Comparison of ENCODE assay signal across 11 mouse cellular contexts in the genomic region with DNA sequence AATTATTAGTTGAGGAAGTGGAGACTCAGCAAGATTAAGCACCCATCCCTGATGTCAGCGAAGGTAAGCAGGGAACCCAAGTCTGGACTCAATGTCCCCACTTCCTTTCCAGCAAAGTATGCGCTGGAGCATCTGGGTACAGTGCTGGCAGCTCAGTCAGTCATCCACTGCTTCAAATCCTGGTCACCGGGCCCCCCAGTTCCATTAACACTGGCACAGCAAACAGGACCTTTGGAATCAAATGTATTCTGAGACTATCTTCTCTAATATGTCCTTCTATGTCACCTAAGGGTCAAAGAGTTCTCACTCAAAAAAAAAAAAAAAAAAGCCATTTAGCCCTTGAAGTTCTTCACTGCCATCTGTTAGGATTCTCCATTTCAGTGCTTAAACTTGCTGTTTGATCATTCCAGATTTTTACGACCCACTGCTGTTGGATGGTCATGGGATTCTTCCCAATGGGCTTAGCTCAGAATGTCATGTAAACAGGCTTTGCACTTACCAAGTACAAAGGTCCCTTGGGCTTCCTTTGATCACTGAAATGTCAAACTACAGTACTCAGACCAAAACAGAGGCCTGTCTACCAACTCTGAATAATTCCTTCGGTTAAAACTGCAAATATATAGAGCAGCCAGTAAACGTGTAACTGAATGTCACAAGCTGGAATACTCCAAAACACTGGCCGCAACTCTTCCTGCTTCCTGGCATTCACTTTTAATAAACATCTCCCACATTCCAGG.
DNase-seq lines count a peak whose midpoint lies in the region; ATAC-seq lines count a peak whose summit lies in the region.
"Had no signal": no experiment of that assay in that cellular context is flagged by ENCODE, and none has a peak within 500 bp of the region (broad histone marks: within the 10 kb centered on the region; RNA-seq: fewer than 3 reads in every experiment).

No protein-coding gene starts in this region.

- H3K9me3 ChIP-seq in forebrain, embryonic 13.5 days (replicated peaks): no peaks in the 10 kb centered on the region
- no peaks in the 10 kb centered on the region for H3K9me3 ChIP-seq in forebrain, embryonic 11.5 days (ENCODE audit: control insufficient read depth, low read length)
- no peaks in the 10 kb centered on the region for H3K9me3 ChIP-seq in lung, embryonic 16.5 days (ENCODE audit: control insufficient read depth, low read length)
- no peaks in the 10 kb centered on the region for H3K9me3 ChIP-seq in liver, embryonic 11.5 days (ENCODE audit: control insufficient read depth, low read length)

- peaks cover 18% of the 10 kb centered on the region for H3K4me1 ChIP-seq in forebrain, embryonic 13.5 days
- H3K4me1 ChIP-seq in forebrain, embryonic 11.5 days (replicated peaks; ENCODE audit: control insufficient read depth, insufficient read depth, low read length): no peaks in the 10 kb centered on the region
- H3K4me1 ChIP-seq in lung, embryonic 16.5 days (replicated peaks; ENCODE audit: control insufficient read depth, insufficient read depth, low read length): no peaks in the 10 kb centered on the region; the same call in 1 of the 2 replicates
- 0 out of 2 replicates have a peak, but pooled peaks cover 3% of the 10 kb centered on the region for H3K4me1 ChIP-seq in liver, embryonic 11.5 days (replicated peaks; ENCODE audit: control insufficient read depth, insufficient read depth, low read length)

- H3K27me3 ChIP-seq in forebrain, embryonic 13.5 days: no peaks in the 10 kb centered on the region
- H3K27me3 ChIP-seq in forebrain, embryonic 11.5 days (ENCODE audit: control insufficient read depth, insufficient read depth, low read length): no peaks in the 10 kb centered on the region
- no peaks in the 10 kb centered on the region for H3K27me3 ChIP-seq in lung, embryonic 16.5 days (ENCODE audit: control insufficient read depth, insufficient read depth, low read depth, low read length)
- H3K27me3 ChIP-seq in liver, embryonic 11.5 days (replicated peaks; ENCODE audit: control insufficient read depth, insufficient read depth, low read length): no peaks in the 10 kb centered on the region

- intact Hi-C loops in heart, postnatal 14 days (cut with DNase I): no loop called here

- H3K4me2 ChIP-seq in forebrain, embryonic 13.5 days: no peak overlapping the region
- H3K4me2 ChIP-seq in forebrain, embryonic 11.5 days (ENCODE audit: low read depth, low read length, severe bottlenecking): no peak overlapping the region
- no peak overlapping the region for H3K4me2 ChIP-seq in lung, embryonic 16.5 days (ENCODE audit: low read depth, low read length)
- no peak overlapping the region for H3K4me2 ChIP-seq in liver, embryonic 11.5 days

- ATAC-seq in forebrain, embryonic 13.5 days: no peak
- no peak for ATAC-seq in forebrain, embryonic 11.5 days (replicated peaks; ENCODE audit: low FRiP score)
- ATAC-seq in lung, embryonic 16.5 days (ENCODE audit: low read depth): peak; percentile 81
- peak; percentile 29; the same call in 1 of the 2 replicates for ATAC-seq in liver, embryonic 11.5 days (replicated peaks; ENCODE audit: low FRiP score)
- ATAC-seq: midbrain, embryonic 16.5 days had no signal

- H3K36me3 ChIP-seq in forebrain, embryonic 13.5 days (ENCODE audit: poor library complexity, severe bottlenecking): no peaks in the 10 kb centered on the region
- no peaks in the 10 kb centered on the region for H3K36me3 ChIP-seq in forebrain, embryonic 11.5 days (ENCODE audit: control insufficient read depth, insufficient read depth, low read length)
- no peaks in the 10 kb centered on the region for H3K36me3 ChIP-seq in lung, embryonic 16.5 days (ENCODE audit: control insufficient read depth, insufficient read depth, low read length)
- no peaks in the 10 kb centered on the region for H3K36me3 ChIP-seq in liver, embryonic 11.5 days (ENCODE audit: control insufficient read depth, insufficient read depth, low read length)

- H3K27ac ChIP-seq in forebrain, embryonic 13.5 days: peak overlapping the region; percentile 4; the same call in 1 of the 2 replicates
- no peak overlapping the region for H3K27ac ChIP-seq in forebrain, embryonic 11.5 days (ENCODE audit: low read depth, low read length)
- H3K27ac ChIP-seq in lung, embryonic 16.5 days (ENCODE audit: low read length): peak overlapping the region; percentile 28; the same call in 1 of the 2 replicates
- H3K27ac ChIP-seq in liver, embryonic 11.5 days (ENCODE audit: low read depth, low read length): peak overlapping the region; percentile 34; the same call in 1 of the 2 replicates

- DNase-seq in forebrain, embryonic 11.5 days (ENCODE audit: low spot score): no peak
- DNase-seq in lung, adult 18-20 months: no peak
- DNase-seq in liver, embryonic 11.5 days (ENCODE audit: low spot score): no peak
- DNase-seq in heart, postnatal 14 days: no peak
- DNase-seq in layer of hippocampus, postnatal 25 days (ENCODE audit: extremely low spot score in 1 of 2, low spot score in 1 of 2): no peak
- DNase-seq in heart, adult 11 months: no peak
- DNase-seq: cerebellum, adult 9-11 months; heart, adult 18-20 months had no signal

- no peak overlapping the region for H3K4me3 ChIP-seq in forebrain, embryonic 13.5 days
- no peak overlapping the region for H3K4me3 ChIP-seq in forebrain, embryonic 11.5 days (ENCODE audit: low read depth, low read length)
- no peak overlapping the region for H3K4me3 ChIP-seq in lung, embryonic 16.5 days (ENCODE audit: low read length)
- no peak overlapping the region for H3K4me3 ChIP-seq in liver, embryonic 11.5 days (ENCODE audit: low read depth, low read length)

- WGBS in forebrain, embryonic 13.5 days: 82% methylated on average over 7 of the region's 7 CpGs
- 91% methylated on average over 7 of the region's 7 CpGs for WGBS in forebrain, embryonic 11.5 days
- WGBS in lung, embryonic 16.5 days: 44% methylated on average over 7 of the region's 7 CpGs
- WGBS in liver, embryonic 11.5 days: 70% methylated on average over 7 of the region's 7 CpGs

- H3K9ac ChIP-seq in forebrain, embryonic 13.5 days: no peak overlapping the region
- no peak overlapping the region for H3K9ac ChIP-seq in forebrain, embryonic 11.5 days (ENCODE audit: low read length)
- H3K9ac ChIP-seq in lung, embryonic 16.5 days (ENCODE audit: low read length): no peak overlapping the region
- no peak overlapping the region for H3K9ac ChIP-seq in liver, embryonic 11.5 days (ENCODE audit: low read depth, low read length)

Comparison
In these comparisons a context has a peak if more than half of its experiments do, and no peak if none do; other contexts are left out.
1. ATAC-seq: peak in lung, embryonic 16.5 days (single experiment) and liver, embryonic 11.5 days (single experiment); none in forebrain, embryonic 13.5 days (single experiment) and forebrain, embryonic 11.5 days (single experiment).